Mouse (Mus musculus) liver, adult 2 months (tissue): ENCODE data around the gene Ankrd11. TPM values are rescaled to one million over a fixed set of nuclear protein-coding genes. Genes with fewer than 3 reads are reported as not detected.

ENCODE experiments used
- DNase-seq: peaks from one replicate; pipeline ENCODE4 v3.0.0-alpha.2; 2011; ENCODE audit warnings: low read depth, low spot score; ENCODE audit errors: extremely low read depth
- H3K27ac ChIP-seq: fragments of 200-500 bp; replicated peaks from 2 replicates; pipeline ENCODE4 v1.5.1; 2012; ENCODE audit warnings: low read depth, mild to moderate bottlenecking, control low read depth, inconsistent platforms, low read length; ENCODE audit not compliant: insufficient read depth
- H3K27me3 ChIP-seq: fragments of 200-500 bp; 2 replicates; pipeline ENCODE4 v1.6.1; 2012; ENCODE audit warnings: mild to moderate bottlenecking, moderate library complexity, low read length, inconsistent platforms; ENCODE audit not compliant: control insufficient read depth, insufficient read depth
- H3K36me3 ChIP-seq: fragments of 200-500 bp; 2 replicates; pipeline ENCODE4 v1.6.1; 2012; ENCODE audit warnings: low read length, inconsistent platforms; ENCODE audit not compliant: control insufficient read depth, insufficient read depth
- H3K4me1 ChIP-seq: fragments of 200-500 bp; 2 replicates; pipeline ENCODE4 v1.6.1; 2011; ENCODE audit warnings: low read length; ENCODE audit not compliant: control insufficient read depth, insufficient read depth
- H3K4me3 ChIP-seq: fragments of 200-500 bp; 2 replicates; pipeline ENCODE4 v1.5.1; 2011; ENCODE audit warnings: low read depth, mild to moderate bottlenecking, control low read depth, low read length, moderate library complexity; ENCODE audit not compliant: insufficient read depth
- H3K79me2 ChIP-seq: fragments of 200-500 bp; 2 replicates; pipeline ENCODE4 v1.6.1; 2012; ENCODE audit warnings: inconsistent platforms, mild to moderate bottlenecking, low read length, moderate library complexity; ENCODE audit not compliant: control insufficient read depth, insufficient read depth
- H3K9ac ChIP-seq: fragments of 200-500 bp; 2 replicates; pipeline ENCODE4 v1.6.1; 2012; ENCODE audit warnings: low read depth, mild to moderate bottlenecking, control low read depth, inconsistent platforms, low read length
- CTCF ChIP-seq: fragments of 200-500 bp; IDR thresholded peaks from 2 replicates; pipeline ENCODE4 v1.5.1; 2011; ENCODE audit warnings: low read depth, low read length, control low read depth
- POLR2A ChIP-seq: fragments of 200-500 bp; IDR thresholded peaks from 2 replicates; pipeline ENCODE4 v1.6.1; 2011; ENCODE audit warnings: low read length, control low read depth; ENCODE audit not compliant: insufficient read depth; ENCODE audit errors: extremely low read depth
- WGBS: fragments of 180-500 bp; shearing (Covaris S2); methylation state at CpG from one replicate; pipeline ENCODE4 v1.1.7; 2018; 5-methylcytosine and 5-hydroxymethylcytosine counted together
- polyA plus RNA-seq: library from polyadenylated mRNA; depleted of rRNA; stranded (reverse); fragments of >200 nt; gene quantifications from 2 replicates; pipeline ENCODE4 v1.2.3, GENCODE M21; 2012
- total RNA-seq: library from RNA; depleted of rRNA; stranded (reverse); fragments of >200 nt; gene quantifications from 2 replicates; pipeline ENCODE4 v1.2.3, GENCODE M21; 2014

Gene Ankrd11
- total and polyA plus RNA-seq, 2 experiments, result 22.1 to 28.3 TPM

GRCm38 (mm10) chr8:122938170-122938569 is 103.9 kb downstream of the Ankrd11 start:
- no peak for DNase-seq
- TF ChIP-seq CTCF (no peak), POLR2A (no peak)
- Histone ChIP-seq H3K4me3 (no peak overlapping the region), H3K9ac (no peak overlapping the region), H3K27ac (peak overlapping the region; percentile 57), H3K36me3 (no peaks in the 10 kb centered on the region), H3K79me2 (peaks cover 61% of the 10 kb centered on the region; the same call in 1 of the 2 replicates), H3K4me1 (peaks cover 20% of the 10 kb centered on the region), H3K27me3 (no peaks in the 10 kb centered on the region)
- WGBS, result 88% methylated on average over 3 of the region's 3 CpGs

DNA sequence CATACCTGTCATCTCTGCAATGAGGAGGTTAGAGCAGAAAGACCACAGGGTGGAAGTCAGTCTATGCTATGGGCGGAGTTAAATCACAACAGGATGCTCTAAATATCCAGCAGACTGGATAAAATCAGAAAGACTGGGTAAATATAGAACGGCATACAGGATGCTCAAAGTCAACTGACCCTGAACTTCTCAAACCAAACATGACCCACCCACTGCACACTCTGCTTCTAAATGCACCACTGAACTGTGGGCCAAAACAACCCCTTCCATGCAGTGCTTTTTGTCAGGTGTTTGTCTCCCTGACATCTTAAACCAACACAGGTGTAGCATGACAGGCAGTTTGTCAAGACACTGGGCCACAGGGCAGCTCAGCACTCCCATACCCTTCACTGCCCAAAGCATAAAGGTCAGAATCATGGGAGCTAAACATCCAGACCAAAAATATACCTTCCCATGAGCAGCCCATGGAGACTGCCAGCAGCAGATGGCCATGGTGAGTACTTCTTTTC is 104.5 kb downstream of the Ankrd11 start:
- Histone ChIP-seq H3K79me2 (peaks cover 60% of the 10 kb centered on the region; the same call in 1 of the 2 replicates), H3K27ac (peak overlapping the region; percentile 57), H3K27me3 (no peaks in the 10 kb centered on the region), H3K4me1 (peaks cover 20% of the 10 kb centered on the region), H3K9ac (no peak overlapping the region), H3K4me3 (no peak overlapping the region), H3K36me3 (no peaks in the 10 kb centered on the region)
- WGBS, result 35% methylated on average over 2 of the region's 2 CpGs
- TF ChIP-seq POLR2A, result no peak
- no peak for TF ChIP-seq CTCF
- peak; percentile 50 for DNase-seq

DNA sequence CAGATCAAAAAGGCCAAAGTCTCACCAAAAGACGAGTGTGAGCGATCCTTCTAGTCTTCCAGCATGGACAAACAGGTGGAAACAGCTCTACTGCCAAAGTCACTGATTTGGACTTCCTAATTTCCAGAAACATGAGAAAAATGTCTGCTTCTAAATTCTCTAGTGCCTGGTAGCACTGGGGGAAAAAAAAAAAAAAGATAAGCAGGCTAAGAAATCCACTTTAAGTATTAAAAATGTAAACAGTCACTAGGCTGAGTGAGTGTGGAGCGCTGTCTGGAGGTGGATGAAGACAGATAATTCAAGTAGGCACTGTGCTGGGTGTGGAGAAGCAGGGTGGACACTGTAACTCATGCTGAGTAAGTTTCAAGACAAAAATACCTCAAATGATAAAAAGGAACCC is 106.2 kb downstream of the Ankrd11 start:
- Histone ChIP-seq H3K4me1 (peaks cover 26% of the 10 kb centered on the region), H3K27me3 (no peaks in the 10 kb centered on the region), H3K9ac (no peak overlapping the region), H3K4me3 (no peak overlapping the region), H3K36me3 (no peaks in the 10 kb centered on the region), H3K79me2 (peaks cover 57% of the 10 kb centered on the region; the same call in 1 of the 2 replicates), H3K27ac (no peak overlapping the region)
- TF ChIP-seq POLR2A (no peak), CTCF (no peak)
- WGBS, result 49% methylated on average over 3 of the region's 3 CpGs
- no peak for DNase-seq

GRCm38 (mm10) chr8:122935118-122935517 is 107.0 kb downstream of the Ankrd11 start:
- Histone ChIP-seq H3K79me2 (peaks cover 52% of the 10 kb centered on the region; the same call in 1 of the 2 replicates), H3K4me1 (peaks cover 26% of the 10 kb centered on the region), H3K36me3 (no peaks in the 10 kb centered on the region), H3K27ac (no peak overlapping the region), H3K9ac (no peak overlapping the region), H3K27me3 (no peaks in the 10 kb centered on the region), H3K4me3 (no peak overlapping the region)
- TF ChIP-seq CTCF (no peak), POLR2A (no peak)
- WGBS, result 94% methylated on average over 1 of the region's 1 CpGs
- no peak for DNase-seq

DNA sequence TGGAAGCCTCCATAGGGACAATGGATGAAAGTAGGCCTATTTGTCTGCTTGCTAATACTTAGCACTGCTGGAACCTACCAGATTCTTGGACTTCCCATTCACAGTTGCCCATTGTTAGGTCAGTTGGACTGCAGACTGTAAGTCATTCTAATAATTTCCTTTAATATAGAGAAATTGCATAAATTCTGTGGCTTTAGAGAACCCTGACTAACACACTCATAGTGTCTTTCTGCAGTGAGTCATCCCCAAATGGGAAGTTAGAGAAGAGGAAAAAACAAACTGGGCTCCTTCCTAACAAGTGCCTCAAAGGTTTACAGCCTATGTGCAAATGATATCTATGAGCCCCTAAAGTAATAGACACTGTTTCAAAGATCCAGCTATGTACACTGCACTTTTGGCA is 108.1 kb downstream of the Ankrd11 start:
- peaks cover 47% of the 10 kb centered on the region; the same call in 1 of the 2 replicates for H3K79me2 ChIP-seq
- peaks cover 23% of the 10 kb centered on the region for H3K4me1 ChIP-seq
- no peaks in the 10 kb centered on the region for H3K36me3 ChIP-seq
- no peak overlapping the region for H3K9ac ChIP-seq
- TF ChIP-seq POLR2A (no peak), CTCF (no peak)
- peak; percentile 39 for DNase-seq
- no peaks in the 10 kb centered on the region for H3K27me3 ChIP-seq
- no peak overlapping the region for H3K27ac ChIP-seq
- H3K4me3 ChIP-seq, result no peak overlapping the region

DNA sequence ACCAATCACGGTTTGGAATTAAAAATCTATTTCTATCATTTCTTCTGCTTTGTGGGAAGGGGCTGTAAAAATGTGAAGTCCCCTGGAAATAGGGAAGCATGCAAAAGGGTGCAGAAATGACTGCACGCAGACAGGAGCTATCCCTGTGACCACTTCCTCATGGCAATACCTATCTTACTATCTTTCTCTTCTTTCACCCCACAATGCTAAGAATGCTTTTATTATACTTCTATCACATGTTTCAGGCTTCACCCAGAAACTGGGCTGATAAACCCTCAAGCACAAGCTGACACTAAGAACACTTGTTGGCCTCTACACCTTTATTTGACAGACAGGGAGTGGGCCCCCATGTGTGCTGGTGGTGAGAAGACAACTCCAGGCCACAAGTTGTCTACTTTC is 109.5 kb downstream of the Ankrd11 start:
- H3K79me2 ChIP-seq, result peaks cover 43% of the 10 kb centered on the region; the same call in 1 of the 2 replicates
- H3K27ac ChIP-seq, result no peak overlapping the region
- H3K4me1 ChIP-seq, result peaks cover 15% of the 10 kb centered on the region
- H3K27me3 ChIP-seq, result no peaks in the 10 kb centered on the region
- H3K9ac ChIP-seq, result no peak overlapping the region
- no peak overlapping the region for H3K4me3 ChIP-seq
- WGBS, result 65% methylated on average over 2 of the region's 2 CpGs
- H3K36me3 ChIP-seq, result no peaks in the 10 kb centered on the region
- TF ChIP-seq POLR2A, result no peak
- no peak for TF ChIP-seq CTCF
- DNase-seq, result no peak
